Mouse (Mus musculus) right cerebral cortex, adult 18-20 months (tissue): ENCODE results near the gene Cdkn1a.
"Not testable (repeated sequence)": the region's sequence is repeated elsewhere in the genome, so short reads cannot be mapped to it uniquely, and the experiment has no call there.

ENCODE experiments used
- DNase-seq: peaks from one replicate; pipeline ENCODE4 v3.0.0; 2022; ENCODE audit warnings: mixed read lengths

Gene Cdkn1a

GRCm38 (mm10) chr17:29090776-29091175, at the start of gene Cdkn1a:
Gene Cdkn1a (plus strand): TSS chr17:29090976.
- DNase-seq, result no peak

- DNase-seq, result not testable (repeated sequence)
Measured at GRCm38 (mm10) chr17:29041632-29042031, 49.1 kb upstream of the Cdkn1a start.

GRCm38 (mm10) chr17:29042569-29042968, 48.2 kb upstream of the Cdkn1a start:
- DNase-seq, result no peak

GRCm38 (mm10) chr17:29043583-29043982, 47.2 kb upstream of the Cdkn1a start:
- DNase-seq, result no peak

- DNase-seq, result no peak
Measured at GRCm38 (mm10) chr17:29044146-29044924, 46.4 kb upstream of the Cdkn1a start.

- no peak for DNase-seq
Measured at GRCm38 (mm10) chr17:29044925-29045319, 45.9 kb upstream of the Cdkn1a start.

- no peak for DNase-seq
Measured at GRCm38 (mm10) chr17:29045741-29046530, 44.8 kb upstream of the Cdkn1a start.

- DNase-seq, result no peak
Measured at GRCm38 (mm10) chr17:29046863-29047262, 43.9 kb upstream of the Cdkn1a start.

- DNase-seq, result no peak
Measured at GRCm38 (mm10) chr17:29047697-29048514, 42.9 kb upstream of the Cdkn1a start.

GRCm38 (mm10) chr17:29048748-29049507, 41.8 kb upstream of the Cdkn1a start:
- DNase-seq, result peak; percentile 84

GRCm38 (mm10) chr17:29049508-29049889, 41.3 kb upstream of the Cdkn1a start:
- no peak for DNase-seq

- DNase-seq, result no peak
Measured at GRCm38 (mm10) chr17:29049923-29050322, 40.9 kb upstream of the Cdkn1a start.

- no peak for DNase-seq
Measured at GRCm38 (mm10) chr17:29050791-29051190, 40.0 kb upstream of the Cdkn1a start.

- no peak for DNase-seq
Measured at GRCm38 (mm10) chr17:29053067-29053466, 37.7 kb upstream of the Cdkn1a start.

GRCm38 (mm10) chr17:29053841-29054240, 36.9 kb upstream of the Cdkn1a start:
- DNase-seq, result no peak

GRCm38 (mm10) chr17:29054429-29054828, 36.3 kb upstream of the Cdkn1a start:
- no peak for DNase-seq

- no peak for DNase-seq
Measured at GRCm38 (mm10) chr17:29055586-29055985, 35.2 kb upstream of the Cdkn1a start.

GRCm38 (mm10) chr17:29056207-29056606, 34.6 kb upstream of the Cdkn1a start:
- no peak for DNase-seq

GRCm38 (mm10) chr17:29056699-29057151, 34.1 kb upstream of the Cdkn1a start:
- DNase-seq, result no peak

- DNase-seq, result no peak
Measured at GRCm38 (mm10) chr17:29057361-29057890, 33.4 kb upstream of the Cdkn1a start.

GRCm38 (mm10) chr17:29057961-29058360, 32.8 kb upstream of the Cdkn1a start:
- no peak for DNase-seq

GRCm38 (mm10) chr17:29058487-29058886, 32.3 kb upstream of the Cdkn1a start:
- no peak for DNase-seq
